Mouse (Mus musculus) testis, adult 2 months (tissue): ENCODE measurements around the gene Oit1.

Experiments used
- CTCF ChIP-seq: fragments of 200-500 bp; IDR thresholded peaks from 2 replicates; pipeline ENCODE4 v1.5.1; 2012; ENCODE audit warnings: low read depth, mild to moderate bottlenecking, inconsistent platforms, low read length, moderate library complexity; ENCODE audit not compliant: control insufficient read depth, insufficient read depth, insufficient replicate concordance
- POLR2A ChIP-seq: fragments of 200-500 bp; IDR thresholded peaks from 2 replicates; pipeline ENCODE4 v1.6.1; 2012; ENCODE audit warnings: low read depth, mild to moderate bottlenecking, inconsistent platforms, low read length, moderate library complexity; ENCODE audit not compliant: control insufficient read depth

GRCm38 (mm10) chr14:8314536-8314935 lies 64.0 kb downstream of the Oit1 start:
- TF ChIP-seq POLR2A: no peak
- no peak for TF ChIP-seq CTCF
